Mouse (Mus musculus) kidney, postnatal 36 days (tissue): ENCODE results near the gene Olfr978.
"Not testable (repeated sequence)": the region's sequence is repeated elsewhere in the genome, so short reads cannot be mapped to it uniquely, and the experiment has no call there.

Source experiments
- DNase-seq, 2 experiments: peaks; one replicate each; pipeline ENCODE4 v3.0.0; 2021 to 2022; ENCODE audit warnings: mixed read lengths in 2 of 2

Gene Olfr978

GRCm38 (mm10) chr9:39991813-39992212 is at the start of gene Olfr978:
Gene Olfr978, plus strand, starts transcription at chr9:39992113.
- no peak for DNase-seq

GRCm38 (mm10) chr9:39951946-39952345 is 40.0 kb upstream of the Olfr978 start, which contains the start of gene Olfr975:
Gene Olfr975, minus strand, starts transcription at chr9:39952046.
- DNase-seq = no peak

GRCm38 (mm10) chr9:39961033-39961432 is 30.9 kb upstream of the Olfr978 start, which contains the start of gene Olfr976:
Gene Olfr976, minus strand, starts transcription at chr9:39961133.
- DNase-seq = not testable (repeated sequence)

- DNase-seq = not testable (repeated sequence)
These were observed 15.2 kb upstream of the Olfr978 start for GRCm38 (mm10) chr9:39976581-39977145.

GRCm38 (mm10) chr9:40003365-40003764 is 11.5 kb downstream of the Olfr978 start, which contains the start of gene Olfr979:
Gene Olfr979, minus strand, starts transcription at chr9:40003465.
- DNase-seq = no peak

- DNase-seq = no peak
These were observed 17.6 kb downstream of the Olfr978 start, which contains the start of gene Olfr980 for GRCm38 (mm10) chr9:40009482-40009881. Gene Olfr980, minus strand, starts transcription at chr9:40009582.

- no peak for DNase-seq
These were observed 29.3 kb downstream of the Olfr978 start, which contains the start of gene Olfr981 for GRCm38 (mm10) chr9:40021164-40021563. Gene Olfr981, plus strand, starts transcription at chr9:40021464.
